Mouse (Mus musculus) intestine, embryonic 15.5 days (tissue): ENCODE data around the gene Atp7a. TPM values are rescaled to one million over a fixed set of nuclear protein-coding genes. Genes with fewer than 3 reads are reported as not detected.
"Not testable (repeated sequence)": the region's sequence is repeated elsewhere in the genome, so short reads cannot be mapped to it uniquely, and the experiment has no call there.

ENCODE experiments used
- ATAC-seq: fragments of 200-750 bp; cut with Nextera tagmentation; 2 replicates; pipeline ENCODE4 v1.8.0; 2017; ENCODE audit warnings: moderate TSS enrichment, moderate library complexity
- H3K27ac ChIP-seq: fragments of 300-500 bp; sonication (generic); 2 replicates; pipeline ENCODE4 v1.5.1; 2015; ENCODE audit warnings: mild to moderate bottlenecking, inconsistent platforms
- H3K27me3 ChIP-seq: fragments of 300-500 bp; sonication (generic); replicated peaks from 2 replicates; pipeline ENCODE4 v1.6.1; 2015; ENCODE audit warnings: inconsistent platforms
- H3K36me3 ChIP-seq: fragments of 300-500 bp; sonication (generic); 2 replicates; pipeline ENCODE4 v1.6.1; 2015; ENCODE audit warnings: inconsistent platforms
- H3K4me1 ChIP-seq: fragments of 300-500 bp; sonication (generic); replicated peaks from 2 replicates; pipeline ENCODE4 v1.6.1; 2015; ENCODE audit warnings: inconsistent platforms
- H3K4me2 ChIP-seq: fragments of 300-500 bp; sonication (generic); replicated peaks from 2 replicates; pipeline ENCODE4 v1.6.1; 2015; ENCODE audit warnings: mild to moderate bottlenecking, inconsistent platforms
- H3K4me3 ChIP-seq: fragments of 300-500 bp; sonication (generic); replicated peaks from 2 replicates; pipeline ENCODE4 v1.5.1; 2015; ENCODE audit warnings: inconsistent platforms
- H3K9ac ChIP-seq: fragments of 300-500 bp; sonication (generic); 2 replicates; pipeline ENCODE4 v1.6.1; 2015; ENCODE audit warnings: inconsistent platforms
- H3K9me3 ChIP-seq: fragments of 300-500 bp; sonication (generic); 2 replicates; pipeline ENCODE4 v1.6.1; 2016; ENCODE audit warnings: inconsistent platforms
- WGBS: fragments of 180-500 bp; shearing (Covaris S2); methylation state at CpG from one replicate; pipeline ENCODE4 v1.1.7; 2015; 5-methylcytosine and 5-hydroxymethylcytosine counted together
- polyA plus RNA-seq: library from polyadenylated mRNA; unstranded; fragments of >200 nt; fragmentation: Nextera tagmentation; extraction: Ambion mirVana; gene quantifications from 2 replicates; pipeline ENCODE4 v1.2.1, GENCODE M21; 2015

Atp7a gene
- 20.5 and 21.2 TPM in 2 replicates for polyA plus RNA-seq

DNA sequence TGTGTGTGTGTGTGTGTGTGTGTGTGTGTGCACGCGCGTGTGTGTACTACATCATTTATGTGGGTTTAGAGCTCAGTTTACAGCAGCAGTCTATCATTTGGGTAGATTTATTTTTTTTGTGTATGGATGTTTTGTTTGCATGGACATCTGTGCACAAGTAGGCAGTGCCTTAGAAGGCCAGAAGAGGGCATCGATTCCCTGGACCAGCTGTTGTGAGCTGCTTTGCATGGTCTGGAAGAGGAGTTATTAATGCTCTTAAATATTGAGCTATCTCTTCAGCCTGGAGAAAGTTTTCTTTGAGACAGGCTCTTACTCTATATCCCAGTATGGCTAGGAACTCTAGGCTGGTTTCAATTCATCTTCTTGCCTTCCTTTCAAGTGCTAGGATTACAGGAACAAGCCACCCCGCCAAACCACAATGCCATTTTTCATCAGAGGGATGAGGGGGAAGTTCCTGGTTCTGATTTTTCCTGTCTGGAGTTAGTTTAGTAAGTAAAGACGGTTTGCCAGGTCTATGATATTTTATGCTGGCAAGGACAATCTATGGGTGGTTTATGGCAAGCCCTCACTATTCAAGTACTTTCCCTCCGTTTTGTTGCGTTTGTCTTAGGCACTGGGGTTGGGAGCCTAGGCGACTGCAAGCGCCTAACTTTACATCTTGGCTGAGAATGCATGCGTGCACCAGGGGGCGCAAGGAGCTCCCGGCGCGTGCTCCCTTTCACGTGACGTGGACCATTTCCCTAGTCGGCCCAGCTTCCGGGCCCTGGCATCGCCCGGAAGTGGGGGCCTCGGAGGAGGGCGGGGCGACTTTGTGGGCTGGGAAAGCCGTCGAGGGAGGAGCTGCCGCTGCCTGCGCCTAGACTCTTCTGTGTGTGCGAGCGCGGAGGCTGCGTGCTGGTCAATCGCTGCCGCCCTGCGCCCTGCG lies at the start of gene Atp7a:
TSS of gene Atp7a (plus strand) at position 859 of the 925 bp plus-strand sequence.
- ATAC-seq = peak; percentile 98
- 19% methylated on average over 36 of the region's 36 CpGs for WGBS
- Histone ChIP-seq H3K27ac (peak within 1 kb of the TSS; percentile 60; the same call in 1 of the 2 replicates), H3K4me3 (peak within 1 kb of the TSS; percentile 44), H3K9me3 (no peaks in the 10 kb centered on the region), H3K36me3 (no peaks in the 10 kb centered on the region), H3K9ac (peak within 1 kb of the TSS; percentile 47), H3K4me2 (peak within 1 kb of the TSS; percentile 46), H3K4me1 (no peaks in the 10 kb centered on the region), H3K27me3 (no peaks in the 10 kb centered on the region)

- Histone ChIP-seq H3K4me1 (no peaks in the 10 kb centered on the region), H3K27ac (no peak overlapping the region), H3K27me3 (no peaks in the 10 kb centered on the region), H3K9ac (no peak overlapping the region), H3K9me3 (no peaks in the 10 kb centered on the region), H3K4me3 (no peak overlapping the region), H3K36me3 (no peaks in the 10 kb centered on the region), H3K4me2 (no peak overlapping the region)
- ATAC-seq = no peak
- WGBS = 83% methylated on average over 1 of the region's 1 CpGs
Observed at GRCm38 (mm10) chrX:106001605-106002004, 25.5 kb upstream of the Atp7a start.

- H3K4me3 ChIP-seq = peak overlapping the region; percentile 56
- no peaks in the 10 kb centered on the region for H3K4me1 ChIP-seq
- no peak for ATAC-seq
- H3K9me3 ChIP-seq = no peaks in the 10 kb centered on the region
- peak overlapping the region; percentile 66; the same call in 1 of the 2 replicates for H3K9ac ChIP-seq
- H3K27me3 ChIP-seq = no peaks in the 10 kb centered on the region
- peak overlapping the region; percentile 43 for H3K4me2 ChIP-seq
- no peaks in the 10 kb centered on the region for H3K36me3 ChIP-seq
- H3K27ac ChIP-seq = no peak overlapping the region
- 21% methylated on average over 3 of the region's 3 CpGs for WGBS
Observed at GRCm38 (mm10) chrX:106010762-106011161, 16.3 kb upstream of the Atp7a start.

DNA sequence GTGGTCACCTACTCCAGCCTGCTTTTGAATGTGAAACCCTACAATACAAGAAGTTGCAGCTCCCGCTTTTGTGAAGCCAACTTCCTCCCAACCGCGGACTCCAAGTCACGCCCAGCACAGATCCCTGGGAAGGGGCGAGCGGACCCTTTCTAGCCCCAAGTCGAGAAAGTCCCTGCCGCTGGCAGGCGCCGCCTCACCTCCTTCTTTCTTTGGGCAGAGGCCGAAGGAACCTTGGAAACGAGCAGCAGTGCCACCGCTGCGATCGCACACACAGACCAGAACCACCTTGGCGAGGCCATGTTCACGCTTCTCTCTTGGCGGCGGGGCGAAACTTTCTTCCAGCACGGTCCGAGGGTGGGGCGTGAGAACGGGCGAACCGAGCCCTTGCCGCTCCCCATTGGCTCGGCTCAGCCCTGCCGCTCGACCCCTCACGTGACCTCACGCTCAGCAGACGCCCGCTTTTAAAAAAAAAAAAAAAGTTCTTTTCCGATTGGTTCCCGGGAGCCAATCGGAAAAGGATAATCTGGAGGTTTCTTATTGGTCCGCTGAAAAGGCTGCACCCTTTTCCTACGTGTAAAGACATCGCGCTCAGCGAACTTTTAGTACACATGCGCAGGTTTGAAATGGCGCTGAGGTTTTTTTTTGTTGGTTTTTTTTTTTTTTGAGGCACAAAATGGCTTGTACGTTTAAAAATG lies 15.5 kb upstream of the Atp7a start, which contains the start of gene Magt1:
TSS of gene Magt1 (minus strand) at position 442 of the 695 bp plus-strand sequence.
- peak within 1 kb of the TSS; percentile 48 for H3K4me2 ChIP-seq
- WGBS = 20% methylated on average over 45 of the region's 45 CpGs
- H3K9ac ChIP-seq = peak within 1 kb of the TSS; percentile 66
- peak; percentile 96 for ATAC-seq
- peak within 1 kb of the TSS; percentile 93 for H3K27ac ChIP-seq
- H3K27me3 ChIP-seq = no peaks in the 10 kb centered on the region
- peak within 1 kb of the TSS; percentile 56 for H3K4me3 ChIP-seq
- H3K4me1 ChIP-seq = no peaks in the 10 kb centered on the region
- no peaks in the 10 kb centered on the region for H3K36me3 ChIP-seq
- H3K9me3 ChIP-seq = no peaks in the 10 kb centered on the region

DNA sequence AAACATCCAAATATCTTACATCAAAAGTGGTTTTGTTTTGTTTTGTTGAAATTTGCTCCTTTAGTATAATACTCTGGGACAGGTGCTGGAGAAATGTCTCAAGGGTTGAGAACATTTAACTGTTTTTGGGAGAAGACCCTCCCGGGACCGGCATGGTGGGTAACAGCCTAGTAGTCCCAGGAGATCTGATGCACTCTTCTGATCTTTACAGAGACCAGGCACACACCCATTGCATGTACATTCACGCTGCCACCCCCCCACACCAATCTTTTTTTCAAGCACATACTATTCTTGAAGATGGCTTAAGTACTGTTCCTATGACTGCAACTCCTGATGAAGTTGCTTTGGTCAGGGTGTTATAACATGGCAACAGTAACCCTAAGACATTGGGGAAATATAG lies 14.5 kb upstream of the Atp7a start:
- Histone ChIP-seq H3K9me3 (no peaks in the 10 kb centered on the region), H3K4me1 (no peaks in the 10 kb centered on the region), H3K4me2 (peak overlapping the region; percentile 48), H3K9ac (no peak overlapping the region), H3K27me3 (no peaks in the 10 kb centered on the region), H3K4me3 (no peak overlapping the region), H3K36me3 (no peaks in the 10 kb centered on the region), H3K27ac (peak overlapping the region; percentile 49; the same call in 1 of the 2 replicates)
- ATAC-seq = no peak
- WGBS = 81% methylated on average over 3 of the region's 3 CpGs

DNA sequence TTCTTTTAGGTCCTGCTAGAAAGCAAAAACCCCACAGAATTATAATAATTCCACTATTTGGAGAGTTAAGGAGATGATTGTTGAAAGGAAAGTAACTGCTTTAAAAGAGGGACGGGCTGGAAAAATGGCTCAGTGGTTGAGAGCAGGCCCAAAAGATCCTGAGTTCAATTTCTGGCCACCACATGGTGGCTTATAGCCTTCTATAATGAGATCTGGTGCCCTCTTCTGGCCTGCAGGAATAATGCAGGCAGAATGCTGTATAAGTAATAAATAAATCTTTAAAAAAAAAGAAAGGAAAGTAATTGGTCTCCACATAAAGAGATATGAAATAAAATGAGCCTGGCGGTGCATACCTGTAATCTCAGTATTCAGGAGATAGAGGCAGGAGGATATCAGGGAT lies 13.9 kb upstream of the Atp7a start:
- 36% methylated on average over 2 of the region's 2 CpGs for WGBS

GRCm38 (mm10) chrX:106014741-106015377 lies 12.2 kb upstream of the Atp7a start:
- not testable (repeated sequence) for H3K9ac ChIP-seq, H3K4me1 ChIP-seq, ATAC-seq, H3K36me3 ChIP-seq, H3K27me3 ChIP-seq, H3K27ac ChIP-seq, H3K4me3 ChIP-seq, H3K9me3 ChIP-seq, H3K4me2 ChIP-seq
- 61% methylated on average over 2 of the region's 2 CpGs for WGBS

More for the DNA sequence above, 13.9 kb upstream of the Atp7a start:
- Histone ChIP-seq H3K27ac (no peak overlapping the region), H3K9me3 (no peaks in the 10 kb centered on the region), H3K36me3 (no peaks in the 10 kb centered on the region), H3K4me3 (no peak overlapping the region), H3K4me2 (no peak overlapping the region), H3K4me1 (no peaks in the 10 kb centered on the region), H3K9ac (no peak overlapping the region), H3K27me3 (no peaks in the 10 kb centered on the region)
- no peak for ATAC-seq

GRCm38 (mm10) chrX:106015571-106016322 lies 11.3 kb upstream of the Atp7a start, which contains the start of gene Cox7b:
Cox7b (plus strand) TSS chrX:106015700.
- H3K9me3 ChIP-seq = no peaks in the 10 kb centered on the region
- H3K27ac ChIP-seq = peak within 1 kb of the TSS; percentile 88
- WGBS = 18% methylated on average over 26 of the region's 26 CpGs
- H3K36me3 ChIP-seq = no peaks in the 10 kb centered on the region
- H3K9ac ChIP-seq = peak within 1 kb of the TSS; percentile 62
- peak; percentile 54 for ATAC-seq
- H3K4me2 ChIP-seq = peak within 1 kb of the TSS; percentile 24; the same call in 1 of the 2 replicates
- no peaks in the 10 kb centered on the region for H3K4me1 ChIP-seq
- peak within 1 kb of the TSS; percentile 52 for H3K4me3 ChIP-seq
- H3K27me3 ChIP-seq = no peaks in the 10 kb centered on the region

- Histone ChIP-seq H3K27ac (no peak overlapping the region), H3K4me3 (no peak overlapping the region), H3K27me3 (no peaks in the 10 kb centered on the region), H3K9me3 (no peaks in the 10 kb centered on the region), H3K36me3 (no peaks in the 10 kb centered on the region), H3K9ac (no peak overlapping the region), H3K4me2 (0 out of 2 replicates have a peak overlapping the region, but pooled peaks have one; percentile 19), H3K4me1 (no peaks in the 10 kb centered on the region)
- WGBS = 81% methylated on average over 3 of the region's 3 CpGs
- ATAC-seq = peak; percentile 44
Observed at GRCm38 (mm10) chrX:106017102-106017501, 10.0 kb upstream of the Atp7a start.

DNA sequence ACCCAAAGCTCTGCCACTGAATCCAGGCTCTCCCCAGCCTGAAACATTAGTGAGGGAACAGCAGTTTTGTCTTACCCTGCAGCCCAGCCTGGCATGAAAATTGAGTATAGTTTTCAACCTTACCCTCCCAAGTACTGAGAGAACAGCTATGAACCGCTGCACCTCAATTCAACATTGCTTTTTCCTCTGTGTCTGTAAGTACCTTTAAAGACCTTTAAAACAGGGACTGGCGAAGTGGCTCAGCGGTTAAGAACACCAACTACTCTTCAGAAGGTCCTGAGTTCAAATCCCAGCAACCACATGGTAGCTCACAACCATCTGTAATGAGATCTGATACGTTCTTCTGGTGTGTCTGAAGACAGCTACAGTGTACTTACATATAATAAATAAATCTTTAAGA lies 9.6 kb upstream of the Atp7a start:
- Histone ChIP-seq H3K9ac (no peak overlapping the region), H3K36me3 (no peaks in the 10 kb centered on the region), H3K4me2 (0 out of 2 replicates have a peak overlapping the region, but pooled peaks have one; percentile 19), H3K4me1 (no peaks in the 10 kb centered on the region), H3K27me3 (no peaks in the 10 kb centered on the region), H3K9me3 (no peaks in the 10 kb centered on the region), H3K27ac (no peak overlapping the region), H3K4me3 (no peak overlapping the region)
- 85% methylated on average over 4 of the region's 4 CpGs for WGBS
- no peak for ATAC-seq

DNA sequence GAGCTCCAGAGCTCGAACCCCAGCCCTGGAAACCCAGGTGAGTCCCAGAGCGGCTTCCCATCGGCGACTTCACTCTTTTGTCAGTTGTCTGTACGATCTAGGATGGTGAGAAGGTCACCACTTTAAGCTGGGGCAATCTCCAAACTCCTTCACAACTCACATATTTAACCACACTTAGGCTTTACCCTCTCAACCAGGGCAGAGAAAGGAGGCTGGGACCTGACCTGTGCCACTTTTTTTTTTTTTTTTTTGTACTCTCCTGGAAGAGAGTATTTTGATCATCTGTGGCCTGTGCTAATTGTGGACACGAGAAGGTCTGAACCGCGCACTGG lies 233 bp downstream of the Atp7a start:
- 16% methylated on average over 8 of the region's 8 CpGs for WGBS
- Histone ChIP-seq H3K4me3 (peak overlapping the region; percentile 44), H3K4me2 (peak overlapping the region; percentile 46), H3K27me3 (no peaks in the 10 kb centered on the region), H3K27ac (peak overlapping the region; percentile 60; the same call in 1 of the 2 replicates), H3K9ac (peak overlapping the region; percentile 47), H3K9me3 (no peaks in the 10 kb centered on the region), H3K4me1 (no peaks in the 10 kb centered on the region), H3K36me3 (no peaks in the 10 kb centered on the region)
- peak; percentile 60; the same call in 1 of the 2 replicates for ATAC-seq
